Mouse (Mus musculus): ENCODE measurements around the gene Eya3. TPM values are rescaled to one million over a fixed set of nuclear protein-coding genes. Genes with fewer than 3 reads are reported as not detected.
A peak's percentile ranks its signal among the peaks of the same experiment; 100 is the strongest.

The Eya3 gene
- total and polyA plus RNA-seq, 3 experiments = 26.6 to 31.8 (median 29.8) TPM

DNA sequence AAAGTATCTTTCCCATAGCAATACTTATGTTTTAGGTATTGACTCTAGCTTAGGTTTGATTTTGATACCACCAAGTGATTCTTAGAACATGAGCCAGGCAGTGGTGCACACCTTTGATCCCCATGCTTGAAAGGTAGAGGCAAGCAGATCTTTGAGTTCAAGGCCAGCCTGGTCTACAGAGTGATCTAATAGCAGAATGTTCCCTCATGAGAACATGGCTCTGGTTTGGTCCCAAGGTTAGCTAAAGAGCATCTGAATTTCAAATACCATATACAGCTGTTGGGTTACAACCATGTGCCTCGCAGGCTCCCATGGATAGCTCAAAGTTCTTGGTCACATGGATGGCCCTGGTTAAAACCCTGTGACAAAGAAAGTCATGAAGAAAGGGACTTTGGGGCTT, 79.5 kb downstream of the Eya3 start:
- Histone ChIP-seq H3K27ac (no peak overlapping the region), H3K4me1 (ENCODE audit: control insufficient read depth, insufficient read depth, low read length) (no peaks in the 10 kb centered on the region), H3K36me3 (ENCODE audit: control insufficient read depth, insufficient read depth, low read length) (no peaks in the 10 kb centered on the region), H3K4me3 (no peak overlapping the region), H3K27me3 (ENCODE audit: control insufficient read depth, insufficient read depth, low read length) (no peaks in the 10 kb centered on the region), H3K79me2 (replicated peaks; ENCODE audit: control insufficient read depth, insufficient read depth, low read length) (no peaks in the 10 kb centered on the region), H3K9ac (ENCODE audit: low read depth, low read length) (no peak overlapping the region)
- intact Hi-C loops (cut with DNase I) = no loop called here
- 87% methylated on average over 1 of the region's 1 CpGs for WGBS
- TF ChIP-seq EP300 (IDR thresholded peaks at IDR 0.05; ENCODE audit: insufficient read depth, low read depth, low read length) (no peak), POLR2A (IDR thresholded peaks at IDR 0.05; ENCODE audit: insufficient read depth, low read depth, low read length) (no peak), CTCF (IDR thresholded peaks at IDR 0.05) (no peak)
- DNase-seq = no peak

DNA sequence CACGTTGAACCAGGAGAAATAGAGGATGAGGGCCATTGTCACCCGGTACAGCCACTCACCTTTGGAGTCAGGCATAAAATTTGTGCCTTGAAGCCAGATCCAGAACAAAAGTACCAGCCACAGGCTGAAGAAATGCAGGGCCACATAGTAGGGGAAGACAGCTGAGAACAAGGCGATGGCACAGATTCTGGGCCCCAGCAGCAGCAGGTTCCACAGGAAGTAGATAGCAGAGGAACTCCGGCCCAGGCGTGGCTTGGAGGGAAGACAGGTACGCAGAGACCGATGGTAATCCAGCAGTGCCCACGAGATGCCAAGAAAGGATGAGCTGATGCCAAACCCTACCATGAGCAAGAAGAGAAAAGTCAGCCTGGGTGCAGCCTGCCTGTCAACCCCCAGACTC, 89.4 kb downstream of the Eya3 start:
- WGBS = 81% methylated on average over 8 of the region's 8 CpGs
- Histone ChIP-seq H3K27me3 (ENCODE audit: control insufficient read depth, insufficient read depth, low read length) (no peaks in the 10 kb centered on the region), H3K9ac (ENCODE audit: low read depth, low read length) (no peak overlapping the region), H3K4me3 (no peak overlapping the region), H3K36me3 (ENCODE audit: control insufficient read depth, insufficient read depth, low read length) (no peaks in the 10 kb centered on the region), H3K79me2 (replicated peaks; ENCODE audit: control insufficient read depth, insufficient read depth, low read length) (no peaks in the 10 kb centered on the region), H3K4me1 (ENCODE audit: control insufficient read depth, insufficient read depth, low read length) (peaks cover 3% of the 10 kb centered on the region; the same call in 1 of the 2 replicates), H3K27ac (no peak overlapping the region)
- no peak for DNase-seq
- intact Hi-C loops (cut with DNase I) = no loop called here
- TF ChIP-seq POLR2A (IDR thresholded peaks at IDR 0.05; ENCODE audit: insufficient read depth, low read depth, low read length) (no peak), EP300 (IDR thresholded peaks at IDR 0.05; ENCODE audit: insufficient read depth, low read depth, low read length) (no peak), CTCF (IDR thresholded peaks at IDR 0.05) (no peak)

DNA sequence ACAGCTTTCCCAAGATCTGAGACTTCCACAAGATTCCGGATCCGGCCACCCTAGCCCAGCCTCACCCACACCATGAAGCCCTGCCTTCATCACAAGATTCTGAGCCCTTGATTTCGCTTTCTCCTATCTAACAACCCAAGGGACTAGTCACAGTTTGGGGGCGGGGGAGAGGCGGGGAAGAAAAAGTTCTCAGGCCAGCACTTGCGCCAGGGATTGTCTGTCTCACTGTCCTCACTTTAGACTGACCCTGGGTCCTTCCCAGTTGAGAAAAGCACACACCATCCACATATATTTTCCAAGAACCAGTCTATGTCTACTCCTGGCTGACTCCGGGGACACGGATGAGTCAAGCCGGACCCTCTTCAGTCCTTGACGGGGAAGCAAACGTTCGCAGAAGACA, 92.8 kb downstream of the Eya3 start:
- peak overlapping the region; percentile 62 for H3K9ac ChIP-seq (ENCODE audit: low read depth, low read length)
- H3K4me3 ChIP-seq = peak overlapping the region; percentile 70
- 41% methylated on average over 12 of the region's 12 CpGs for WGBS
- H3K36me3 ChIP-seq (ENCODE audit: control insufficient read depth, insufficient read depth, low read length) = no peaks in the 10 kb centered on the region
- H3K27ac ChIP-seq = no peak overlapping the region
- TF ChIP-seq EP300 (IDR thresholded peaks at IDR 0.05; ENCODE audit: insufficient read depth, low read depth, low read length) = no peak
- TF ChIP-seq CTCF (IDR thresholded peaks at IDR 0.05) = no peak
- TF ChIP-seq POLR2A (IDR thresholded peaks at IDR 0.05; ENCODE audit: insufficient read depth, low read depth, low read length) = no peak
- no peaks in the 10 kb centered on the region for H3K79me2 ChIP-seq (replicated peaks; ENCODE audit: control insufficient read depth, insufficient read depth, low read length)
- intact Hi-C loops (cut with DNase I) = no loop called here
- DNase-seq = no peak
- H3K27me3 ChIP-seq (ENCODE audit: control insufficient read depth, insufficient read depth, low read length) = no peaks in the 10 kb centered on the region
- H3K4me1 ChIP-seq (ENCODE audit: control insufficient read depth, insufficient read depth, low read length) = peaks cover 3% of the 10 kb centered on the region; the same call in 1 of the 2 replicates

DNA sequence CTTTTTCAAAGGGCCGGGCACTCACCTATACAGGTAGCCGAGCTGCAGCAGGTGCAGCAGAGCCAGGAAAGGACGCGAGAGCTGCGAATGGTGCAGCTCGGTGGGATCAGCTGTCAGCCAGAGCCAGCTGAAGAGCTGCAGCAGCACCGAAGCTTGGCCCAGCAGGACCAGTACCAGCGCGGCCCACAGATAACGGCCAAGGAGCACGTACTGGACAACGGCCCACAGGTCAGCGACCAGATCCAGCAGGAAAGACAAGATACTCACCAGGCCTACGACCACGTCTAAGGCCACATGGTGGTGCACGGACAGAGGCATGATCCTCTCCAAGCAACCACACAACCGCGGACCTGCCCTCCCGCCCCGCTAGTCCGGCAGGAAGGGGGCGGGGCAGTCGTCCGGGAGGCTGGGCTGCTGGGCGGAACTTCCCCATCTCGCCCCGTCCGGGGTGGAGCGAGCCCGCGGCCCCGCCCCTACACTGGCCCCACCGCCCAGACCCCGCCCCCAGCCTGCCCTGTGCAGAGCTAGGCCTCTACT, 93.4 kb downstream of the Eya3 start, which contains the start of gene Xkr8:
Gene Xkr8 (minus strand): TSS at position 399 of the 537 bp plus-strand sequence.
- intact Hi-C loops (cut with DNase I) = no loop called here
- Histone ChIP-seq H3K79me2 (replicated peaks; ENCODE audit: control insufficient read depth, insufficient read depth, low read length) (no peaks in the 10 kb centered on the region), H3K36me3 (ENCODE audit: control insufficient read depth, insufficient read depth, low read length) (no peaks in the 10 kb centered on the region), H3K27me3 (ENCODE audit: control insufficient read depth, insufficient read depth, low read length) (no peaks in the 10 kb centered on the region), H3K4me3 (peak within 1 kb of the TSS; percentile 70), H3K27ac (peak within 1 kb of the TSS; percentile 60), H3K9ac (ENCODE audit: low read depth, low read length) (peak within 1 kb of the TSS; percentile 62), H3K4me1 (ENCODE audit: control insufficient read depth, insufficient read depth, low read length) (peaks cover 3% of the 10 kb centered on the region; the same call in 1 of the 2 replicates)
- DNase-seq = peak; percentile 93 to 94
- TF ChIP-seq POLR2A (IDR thresholded peaks at IDR 0.05; ENCODE audit: insufficient read depth, low read depth, low read length) (peak; percentile 52; the same call in 1 of the 2 replicates), EP300 (IDR thresholded peaks at IDR 0.05; ENCODE audit: insufficient read depth, low read depth, low read length) (0 out of 2 replicates have a peak, but pooled peaks have one; percentile 31), CTCF (IDR thresholded peaks at IDR 0.05) (peak; percentile 41)
- WGBS = 3% methylated on average over 34 of the region's 34 CpGs

DNA sequence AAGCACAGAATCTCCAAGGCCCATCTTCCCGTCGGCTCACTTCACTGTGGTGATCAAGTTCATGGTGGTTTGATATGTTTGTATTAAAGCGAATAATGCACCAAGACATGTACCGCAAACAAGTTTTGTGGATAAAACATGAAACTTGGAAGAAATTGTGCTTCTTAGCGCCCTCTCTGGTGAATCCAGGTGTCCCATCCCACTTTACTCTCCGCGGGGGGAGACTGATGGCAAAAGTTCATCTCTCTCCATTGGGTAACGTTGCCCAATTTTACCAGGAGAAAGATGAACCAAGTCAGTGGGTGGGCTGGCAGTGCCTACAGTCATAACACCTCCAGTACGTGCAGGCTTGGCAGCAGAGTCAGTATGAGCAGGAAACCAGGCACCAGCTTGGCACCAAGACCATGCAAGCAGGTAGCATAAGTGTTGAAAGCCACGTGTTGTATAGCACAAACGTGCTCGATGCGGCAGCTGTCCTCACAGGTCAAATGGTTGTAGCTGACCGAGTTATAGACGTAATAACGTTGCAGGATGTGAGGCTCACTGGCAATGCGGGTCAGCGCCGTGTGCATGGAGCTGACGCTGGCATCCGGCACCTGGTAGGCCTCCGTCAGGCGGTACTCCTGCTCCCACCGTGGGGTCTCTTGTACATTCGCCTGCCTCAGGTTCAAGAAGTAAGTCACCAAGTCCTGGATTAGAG, 94.4 kb downstream of the Eya3 start:
- no peaks in the 10 kb centered on the region for H3K27me3 ChIP-seq (ENCODE audit: control insufficient read depth, insufficient read depth, low read length)
- no peak; the same call in 1 of the 2 replicates for TF ChIP-seq CTCF (IDR thresholded peaks at IDR 0.05)
- no peak for TF ChIP-seq EP300 (IDR thresholded peaks at IDR 0.05; ENCODE audit: insufficient read depth, low read depth, low read length)
- intact Hi-C loops (cut with DNase I) = no loop called here
- no peaks in the 10 kb centered on the region for H3K36me3 ChIP-seq (ENCODE audit: control insufficient read depth, insufficient read depth, low read length)
- WGBS = 92% methylated on average over 25 of the region's 25 CpGs
- H3K79me2 ChIP-seq (replicated peaks; ENCODE audit: control insufficient read depth, insufficient read depth, low read length) = no peaks in the 10 kb centered on the region
- no peak overlapping the region for H3K4me3 ChIP-seq
- H3K27ac ChIP-seq = no peak overlapping the region
- no peak for DNase-seq
- H3K9ac ChIP-seq (ENCODE audit: low read depth, low read length) = no peak overlapping the region
- peaks cover 3% of the 10 kb centered on the region; the same call in 1 of the 2 replicates for H3K4me1 ChIP-seq (ENCODE audit: control insufficient read depth, insufficient read depth, low read length)

DNA sequence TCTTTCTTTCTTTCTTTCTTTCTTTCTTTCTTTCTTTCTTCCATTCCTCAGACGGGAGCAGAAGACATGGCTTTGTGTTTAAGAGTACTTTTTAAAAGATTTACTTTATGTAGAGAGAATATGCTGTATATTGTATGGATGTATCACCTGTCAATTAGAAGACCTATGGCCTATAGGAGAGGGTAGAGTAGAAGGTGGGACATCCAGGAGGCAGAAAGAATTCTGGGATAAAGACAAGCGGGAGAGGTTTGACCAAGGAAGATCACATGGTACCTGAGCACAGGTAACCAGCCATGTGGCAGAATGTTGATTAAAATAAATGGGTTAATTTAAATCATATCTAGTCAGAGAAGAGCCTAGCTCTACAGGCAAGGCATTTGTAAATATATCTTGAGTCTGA, 96.0 kb downstream of the Eya3 start:
- Histone ChIP-seq H3K27ac (no peak overlapping the region), H3K36me3 (ENCODE audit: control insufficient read depth, insufficient read depth, low read length) (no peaks in the 10 kb centered on the region), H3K4me3 (no peak overlapping the region), H3K4me1 (ENCODE audit: control insufficient read depth, insufficient read depth, low read length) (peaks cover 3% of the 10 kb centered on the region; the same call in 1 of the 2 replicates), H3K9ac (ENCODE audit: low read depth, low read length) (no peak overlapping the region), H3K79me2 (replicated peaks; ENCODE audit: control insufficient read depth, insufficient read depth, low read length) (no peaks in the 10 kb centered on the region), H3K27me3 (ENCODE audit: control insufficient read depth, insufficient read depth, low read length) (no peaks in the 10 kb centered on the region)
- TF ChIP-seq EP300 (IDR thresholded peaks at IDR 0.05; ENCODE audit: insufficient read depth, low read depth, low read length) (no peak), CTCF (IDR thresholded peaks at IDR 0.05) (no peak), POLR2A (IDR thresholded peaks at IDR 0.05; ENCODE audit: insufficient read depth, low read depth, low read length) (no peak)
- DNase-seq = no peak
- intact Hi-C loops (cut with DNase I) = no loop called here
- WGBS = 98% methylated on average over 2 of the region's 2 CpGs
